Mouse (Mus musculus) induced T-regulatory cell, adult 2 months (primary cell): Measurements from ENCODE around the gene Siah2.

Source experiments
- DNase-seq: peaks from one replicate; pipeline ENCODE4 v3.0.0-alpha.2; 2012; ENCODE audit warnings: low read depth

Siah2 gene

DNA sequence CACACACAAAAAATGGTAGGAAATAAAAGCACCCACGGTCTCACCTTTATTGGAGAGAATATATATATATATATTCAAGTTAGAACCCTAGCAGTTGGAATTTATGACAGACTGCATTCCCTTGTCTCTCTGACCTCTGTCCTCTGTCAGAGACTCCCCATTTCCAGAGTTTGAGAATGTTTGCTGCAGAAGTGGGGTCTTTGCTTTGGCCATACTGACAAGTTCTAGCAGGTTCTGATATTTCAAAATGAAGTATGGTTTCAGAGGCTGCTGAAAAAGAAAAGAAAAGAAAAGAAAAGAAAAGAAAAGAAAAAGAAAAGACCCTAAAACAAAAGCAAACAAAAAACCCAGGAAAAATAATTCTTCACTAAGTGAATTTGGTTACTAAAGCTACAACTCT is 2.8 kb upstream of the Siah2 start:
- no peak for DNase-seq

DNA sequence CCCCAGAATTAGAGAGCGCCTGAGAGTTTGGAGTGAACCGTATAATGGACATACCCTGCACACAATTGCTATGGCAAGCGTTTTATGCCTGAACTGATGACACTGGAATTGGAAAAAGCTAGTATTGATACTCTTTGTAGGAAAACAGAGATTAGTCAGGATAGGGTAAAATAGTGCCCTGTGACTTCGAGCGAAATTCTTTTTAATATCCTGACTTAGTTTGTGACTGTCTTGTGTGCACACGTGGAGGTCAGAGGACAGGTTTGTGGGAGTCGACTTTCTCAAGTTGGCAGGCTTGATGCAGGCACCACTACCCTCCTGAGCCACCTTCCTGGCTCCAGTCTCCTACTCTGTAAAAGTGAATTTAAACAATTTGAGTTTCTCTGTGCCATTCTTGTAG is 1.1 kb upstream of the Siah2 start:
- DNase-seq, result no peak

DNA sequence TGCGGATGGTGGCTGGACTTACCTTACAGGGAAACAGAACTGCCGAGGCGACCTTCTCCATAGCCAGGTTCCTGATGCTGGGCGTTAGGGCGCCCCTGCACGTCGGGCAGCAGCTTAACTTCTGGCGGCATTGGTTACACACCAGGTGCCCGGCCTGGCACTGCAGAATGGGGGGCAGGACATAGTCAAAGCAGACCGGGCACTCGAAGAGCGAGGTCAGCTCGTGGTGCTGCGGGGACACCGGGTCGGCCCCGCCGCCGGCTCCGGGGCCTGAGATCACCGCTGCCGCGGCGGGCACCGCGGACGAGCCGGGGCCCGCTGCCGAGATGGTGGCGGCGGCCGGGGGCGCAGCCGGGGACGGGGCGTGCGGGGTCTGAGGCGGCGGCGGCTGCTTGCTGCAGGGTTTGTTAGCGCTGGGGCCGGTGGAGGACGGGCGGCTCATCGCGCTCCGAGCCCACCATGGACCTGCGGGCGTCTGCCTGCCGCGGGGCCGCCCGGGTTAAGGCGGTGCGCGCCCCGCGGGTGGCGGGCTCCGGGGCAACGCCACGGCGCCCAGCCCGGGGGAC is 743 bp downstream of the Siah2 start:
- DNase-seq, result peak; percentile 74

DNA sequence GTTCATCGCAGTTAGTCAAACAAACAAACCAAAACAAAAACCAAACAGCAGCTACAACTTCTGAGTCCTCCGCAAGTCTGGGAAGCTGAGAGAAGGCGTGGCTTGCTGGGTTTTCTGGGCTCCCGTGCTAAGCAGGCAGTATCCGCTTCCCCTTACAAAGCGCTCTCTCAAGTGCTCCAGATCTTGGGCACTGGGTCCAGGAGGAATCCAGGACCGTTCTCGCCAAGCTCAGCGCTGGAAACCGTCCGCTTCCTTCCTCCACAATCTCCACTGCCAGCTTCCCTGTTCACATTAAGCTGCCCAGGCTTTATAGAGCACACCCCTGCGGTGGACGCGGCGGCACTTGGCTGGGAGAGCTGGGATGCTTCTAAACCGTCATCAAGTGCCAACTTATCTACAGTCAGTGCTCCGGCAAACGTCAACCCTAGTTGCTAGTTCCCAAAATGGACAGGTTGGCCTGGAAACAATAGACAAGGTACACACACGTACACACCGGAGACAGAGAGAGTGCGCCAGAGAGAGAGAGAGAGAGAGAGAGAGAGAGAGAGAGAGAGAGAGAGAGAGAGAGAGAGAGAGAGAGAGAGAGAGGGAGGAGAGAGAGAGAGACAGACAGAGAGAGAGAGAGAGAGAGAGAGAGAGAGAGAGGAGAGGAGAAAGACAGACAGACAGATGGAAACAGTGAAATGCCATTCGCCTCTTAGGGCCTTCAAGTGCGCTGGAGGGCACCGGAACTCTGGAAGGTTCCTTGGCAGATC is 1.4 kb downstream of the Siah2 start:
- peak; percentile 85 for DNase-seq

DNA sequence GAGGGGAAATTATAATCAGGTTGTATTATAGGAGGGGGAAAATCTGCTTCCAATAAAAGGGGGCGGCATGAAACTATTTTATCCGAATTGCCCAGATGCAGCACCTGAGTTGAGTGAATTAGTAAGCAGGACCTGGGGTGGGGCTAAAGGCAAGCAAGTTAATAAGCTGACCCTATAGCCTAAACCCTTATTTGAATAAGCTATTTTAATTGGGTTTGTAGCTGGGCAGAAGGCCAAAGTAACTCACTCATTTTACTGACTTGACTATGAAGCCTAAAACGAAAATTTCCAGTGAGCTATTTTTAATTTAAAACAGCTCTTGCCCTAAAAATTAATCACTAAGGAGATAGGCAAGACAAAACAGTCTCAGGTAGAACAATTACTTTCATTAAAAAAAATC is 2.5 kb downstream of the Siah2 start:
- no peak for DNase-seq

DNA sequence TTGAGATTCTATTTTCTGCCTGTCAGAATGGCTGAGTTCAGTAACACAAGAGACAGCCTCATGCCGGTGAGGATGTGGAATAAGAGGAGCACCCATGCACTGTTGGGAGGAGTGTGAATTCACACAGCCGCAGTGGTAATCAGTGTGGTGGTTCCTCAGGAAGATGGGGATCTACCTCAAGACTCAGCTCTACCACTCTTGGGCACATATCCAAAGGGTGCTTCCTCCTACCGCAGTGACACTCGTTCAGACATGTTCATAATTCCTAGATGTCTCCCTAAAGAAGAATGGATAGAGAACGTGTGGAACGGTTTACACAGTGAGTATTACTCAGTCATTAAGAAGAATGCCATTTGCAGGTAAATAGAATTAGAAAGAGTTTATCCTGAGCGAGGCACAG is 3.1 kb downstream of the Siah2 start:
- DNase-seq, result no peak

DNA sequence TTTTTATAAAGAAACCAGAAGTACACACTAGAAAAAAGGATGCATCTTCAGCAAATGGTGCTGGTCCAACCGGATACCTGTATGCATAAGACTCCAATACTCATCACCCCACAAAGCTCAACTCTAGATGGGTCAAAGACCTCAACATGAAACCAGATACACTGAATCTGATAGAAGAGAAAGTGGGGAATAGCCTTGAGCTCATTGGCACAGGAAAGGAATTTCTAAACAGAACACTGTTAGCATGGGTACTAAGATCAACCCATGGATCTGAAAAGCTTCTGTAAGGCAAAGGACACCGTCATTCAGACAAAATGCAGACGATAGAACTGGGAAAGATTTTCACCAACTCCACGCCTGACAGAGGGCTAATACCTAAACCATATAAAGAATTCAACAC is 3.6 kb downstream of the Siah2 start:
- no peak for DNase-seq

DNA sequence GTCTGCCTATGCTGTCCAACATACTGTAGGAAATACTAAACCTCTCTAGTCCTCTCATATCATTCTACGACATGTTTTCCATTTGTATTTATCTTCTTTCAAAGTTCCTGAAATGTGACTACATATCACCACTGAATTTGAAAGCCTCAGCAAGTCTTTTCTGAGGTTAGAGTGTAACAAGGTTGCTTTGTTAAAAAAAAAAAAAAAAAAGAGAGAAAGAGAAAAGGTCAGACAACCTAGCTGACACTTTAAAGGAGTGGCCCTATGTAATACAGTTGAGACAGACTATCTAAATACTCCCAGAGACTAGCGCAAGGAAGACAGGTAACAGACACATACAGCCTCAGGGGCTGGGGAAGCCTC is 5.3 kb downstream of the Siah2 start:
- no peak for DNase-seq

DNA sequence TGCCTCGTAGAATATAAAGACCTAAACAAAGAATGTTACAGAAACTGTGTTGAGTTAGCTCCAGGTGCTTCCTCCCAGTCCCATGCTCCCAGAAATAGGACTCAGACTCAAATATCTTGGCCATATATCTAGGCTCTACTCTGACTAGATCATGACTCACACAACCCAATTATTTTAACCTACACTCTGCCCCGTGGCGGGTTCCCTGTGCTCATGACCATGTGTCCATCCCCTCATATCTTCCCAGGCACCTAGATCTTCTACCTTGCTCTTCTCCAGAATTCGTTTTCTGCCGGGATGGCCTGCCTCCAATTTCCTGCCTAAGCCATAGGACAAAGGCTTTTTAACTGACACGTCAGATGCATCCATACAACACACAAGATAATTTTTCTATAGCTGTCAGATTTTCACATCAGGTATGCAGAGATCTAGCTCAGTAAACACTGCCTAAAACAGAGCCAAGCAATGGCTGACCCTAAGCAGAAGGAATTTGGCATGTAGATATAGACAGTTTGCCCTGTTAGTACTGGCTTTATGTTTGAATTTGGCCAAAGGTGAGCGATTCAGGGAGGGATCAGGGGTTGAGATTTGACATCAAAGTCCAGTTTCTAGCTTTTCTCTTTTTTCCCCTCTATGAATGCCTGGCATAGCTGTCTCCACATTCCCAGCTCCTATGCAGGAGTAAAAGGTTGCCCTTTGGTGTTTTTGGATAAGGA is 5.8 kb downstream of the Siah2 start:
- no peak for DNase-seq

DNA sequence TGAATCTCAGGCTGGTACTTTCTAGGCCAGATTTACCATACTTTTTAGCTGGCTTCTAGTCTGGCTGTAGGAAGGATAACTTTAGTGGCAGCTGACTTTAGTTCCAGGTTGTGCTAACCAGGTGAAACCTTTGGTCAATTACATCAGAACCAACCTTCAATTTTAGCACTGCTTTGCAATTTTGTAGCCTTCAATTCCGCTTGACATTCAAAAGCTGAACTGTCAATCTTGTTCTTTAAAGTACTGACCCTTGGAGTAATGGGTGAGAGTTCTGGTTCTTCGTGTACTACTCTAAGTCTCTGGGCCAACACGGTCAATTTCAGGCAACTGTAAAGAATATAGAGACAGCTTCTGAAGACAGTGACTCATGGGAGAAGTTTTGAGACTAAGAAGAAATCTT is 6.8 kb downstream of the Siah2 start:
- no peak for DNase-seq

DNA sequence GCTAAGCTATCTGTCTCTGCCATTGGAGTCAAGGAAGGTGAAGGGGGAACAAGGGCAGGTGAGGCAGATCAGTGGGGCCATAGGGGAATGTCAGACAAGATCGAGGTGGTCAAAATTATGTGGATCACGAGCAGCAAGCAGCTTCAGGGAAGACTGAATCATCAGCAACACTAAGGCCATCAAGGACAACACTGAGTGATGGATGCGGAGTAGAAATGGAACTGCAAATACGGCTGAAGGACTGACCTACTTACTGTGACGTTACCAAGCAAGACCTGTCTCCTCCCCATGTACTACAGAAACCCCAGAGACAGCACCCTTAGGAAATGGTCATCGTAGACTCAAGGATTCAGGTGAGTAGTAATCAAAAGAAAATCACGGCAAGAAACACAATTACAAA is 8.9 kb downstream of the Siah2 start:
- DNase-seq, result no peak

DNA sequence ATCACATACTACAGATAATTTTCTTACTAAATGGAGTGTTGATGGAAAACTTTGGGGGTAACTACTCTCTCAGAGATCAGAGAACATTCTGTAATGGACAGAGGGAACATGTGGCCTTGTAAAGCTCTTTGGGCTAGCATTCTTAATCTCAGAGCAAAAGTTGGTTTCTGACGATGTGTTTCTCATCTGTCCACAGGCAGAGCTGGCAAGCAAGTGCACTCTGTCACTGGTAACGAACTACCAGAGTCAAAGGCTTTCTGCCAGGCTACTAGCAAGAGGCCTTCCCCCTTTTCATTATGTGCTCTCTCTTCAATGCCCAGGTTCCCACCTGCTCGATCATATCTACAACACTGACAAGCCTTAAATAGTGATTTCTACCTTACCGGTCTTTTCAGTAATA is 9.9 kb downstream of the Siah2 start:
- no peak for DNase-seq

DNA sequence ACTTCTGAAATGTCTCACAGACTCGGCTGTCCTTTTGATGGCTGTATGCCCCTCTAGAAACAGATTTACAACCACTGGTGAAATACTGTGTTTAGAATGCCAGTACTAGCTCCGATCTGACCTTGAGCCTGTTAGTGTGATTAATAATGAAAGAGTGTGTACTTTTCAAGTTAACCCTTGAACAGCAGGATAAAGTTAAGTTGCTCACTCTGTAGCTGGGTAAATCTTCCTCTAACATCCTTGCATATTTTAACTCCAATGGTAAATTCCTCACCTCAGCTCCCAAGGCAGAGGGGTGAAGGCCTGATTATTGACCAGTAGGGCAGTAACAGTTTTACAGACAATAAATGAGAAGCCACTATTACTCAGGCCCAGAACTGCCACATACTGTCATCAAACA is 10.4 kb downstream of the Siah2 start:
- no peak for DNase-seq

DNA sequence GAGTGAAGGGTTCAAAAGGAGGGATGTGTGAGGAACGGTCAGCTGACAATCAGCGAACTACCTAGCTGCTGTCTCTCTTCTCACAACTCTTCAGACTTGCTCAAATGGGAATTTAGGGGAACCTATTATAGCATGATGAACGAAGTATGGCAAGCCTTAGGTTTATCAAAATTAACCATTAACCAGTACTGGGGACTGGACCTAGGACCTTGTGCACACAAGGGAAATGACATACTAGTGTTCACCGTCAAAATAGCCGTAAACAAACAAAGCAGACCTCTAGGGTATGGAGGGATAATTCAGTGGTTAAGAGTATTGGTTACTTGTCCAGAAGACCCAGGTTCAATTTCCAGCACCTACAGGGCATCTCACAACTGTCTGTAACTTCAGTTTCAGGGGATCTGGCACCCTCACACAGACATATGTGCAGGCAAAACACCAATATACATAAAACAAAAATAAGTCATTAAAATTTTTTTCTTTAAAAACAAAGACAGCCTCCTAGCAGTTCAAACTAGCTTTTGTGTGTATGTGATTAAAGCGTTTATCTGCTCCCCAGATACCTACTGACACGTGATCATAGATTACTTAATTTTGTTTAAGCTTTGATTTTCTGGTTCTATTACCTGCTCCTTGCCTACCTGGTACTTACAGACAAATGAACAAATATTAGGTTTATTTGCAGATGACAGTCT is 11.1 kb downstream of the Siah2 start:
- DNase-seq, result no peak

DNA sequence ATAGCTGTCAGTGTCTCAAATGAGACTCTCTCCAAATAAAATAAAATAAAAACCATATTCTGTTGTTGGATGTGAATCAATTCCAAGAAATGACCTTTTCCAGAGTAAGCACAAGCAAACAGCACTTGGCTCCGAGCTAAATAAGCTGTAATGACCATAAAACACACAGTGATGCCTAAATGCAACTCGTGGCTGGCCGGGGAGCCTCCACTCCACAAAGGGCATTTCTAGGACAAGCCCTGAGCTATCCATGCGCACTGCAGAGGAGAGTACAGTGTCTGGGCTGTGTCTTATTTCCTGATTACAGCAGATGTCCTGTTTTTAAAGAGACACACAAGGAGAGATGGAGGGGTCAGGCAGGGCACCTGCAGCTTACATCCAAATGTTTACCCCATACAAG is 12.2 kb downstream of the Siah2 start:
- no peak for DNase-seq

DNA sequence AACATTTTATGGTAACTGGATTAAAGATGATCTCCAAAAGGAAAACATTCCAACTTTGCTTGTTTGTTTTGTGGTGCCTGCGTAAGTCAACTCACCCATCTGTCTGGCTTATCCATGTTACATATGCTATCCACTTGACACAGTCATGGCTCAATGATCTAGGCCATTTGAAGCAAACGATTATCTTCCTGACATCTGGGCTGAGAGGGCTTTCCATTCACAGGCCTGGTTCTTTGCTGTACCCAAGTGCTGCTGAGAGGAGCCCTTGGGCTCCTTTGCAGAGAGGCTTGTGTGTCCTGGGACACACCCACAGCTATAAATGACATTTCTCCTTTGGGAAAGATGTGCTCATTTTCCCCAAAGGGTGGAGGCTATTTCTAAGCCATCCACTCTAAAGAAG is 13.3 kb downstream of the Siah2 start:
- no peak for DNase-seq

DNA sequence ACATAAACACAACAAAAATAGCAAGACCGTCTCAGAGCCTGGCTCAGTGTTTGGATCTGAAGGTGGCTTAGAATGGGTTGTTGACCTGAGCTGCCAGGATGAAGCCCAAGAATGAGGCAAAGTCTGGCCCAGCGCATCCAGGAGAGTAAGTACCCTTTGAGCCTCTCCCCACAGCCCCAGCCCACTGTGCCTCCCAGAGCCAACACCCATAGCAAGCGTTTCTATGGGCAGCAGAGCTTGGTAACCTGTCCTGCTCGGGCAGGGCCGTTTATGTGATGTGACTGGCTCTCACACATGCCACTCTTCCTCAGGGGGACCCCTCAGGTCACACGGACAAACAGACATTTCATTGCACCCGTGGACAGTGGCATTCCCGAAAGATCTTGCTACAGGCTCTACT is 13.8 kb downstream of the Siah2 start:
- no peak for DNase-seq

DNA sequence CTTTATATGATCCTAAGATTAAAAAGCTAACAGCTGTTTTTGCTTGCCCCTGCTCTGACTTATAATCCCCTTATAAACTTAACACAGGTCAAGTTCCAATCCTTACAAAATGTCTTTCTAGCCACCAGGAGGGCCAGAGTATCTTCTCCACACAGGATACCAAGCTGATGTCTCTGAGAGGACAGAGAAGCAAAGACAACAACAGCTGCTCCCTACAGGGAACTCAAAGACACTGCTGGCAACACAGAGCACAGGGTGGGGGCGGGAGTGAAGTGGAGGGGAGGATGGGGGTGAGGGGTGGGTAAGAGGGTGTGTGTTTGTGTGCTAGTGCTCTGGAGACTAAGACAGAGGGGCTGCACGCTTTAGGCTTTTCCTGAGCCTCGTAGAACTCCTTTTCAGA is 14.6 kb downstream of the Siah2 start:
- no peak for DNase-seq

DNA sequence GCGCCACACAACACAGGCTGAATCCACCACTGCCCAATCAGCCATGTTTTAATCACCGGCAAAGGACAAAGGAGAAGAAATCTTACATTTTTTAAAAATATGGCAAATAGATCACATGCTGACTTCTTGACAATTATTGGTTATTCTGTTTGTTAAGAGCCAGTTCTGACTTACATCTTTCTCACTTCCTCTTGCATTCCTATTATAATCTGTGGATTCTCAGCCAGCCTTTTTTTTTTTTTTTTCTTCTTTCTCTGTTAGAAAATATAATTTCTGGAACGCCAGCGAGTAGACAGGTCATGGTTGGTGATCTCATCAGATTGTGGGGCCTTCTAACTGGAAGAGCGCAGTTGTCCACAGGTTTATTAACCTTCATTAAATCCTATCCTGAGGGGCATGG is 18.9 kb downstream of the Siah2 start:
- DNase-seq, result no peak

DNA sequence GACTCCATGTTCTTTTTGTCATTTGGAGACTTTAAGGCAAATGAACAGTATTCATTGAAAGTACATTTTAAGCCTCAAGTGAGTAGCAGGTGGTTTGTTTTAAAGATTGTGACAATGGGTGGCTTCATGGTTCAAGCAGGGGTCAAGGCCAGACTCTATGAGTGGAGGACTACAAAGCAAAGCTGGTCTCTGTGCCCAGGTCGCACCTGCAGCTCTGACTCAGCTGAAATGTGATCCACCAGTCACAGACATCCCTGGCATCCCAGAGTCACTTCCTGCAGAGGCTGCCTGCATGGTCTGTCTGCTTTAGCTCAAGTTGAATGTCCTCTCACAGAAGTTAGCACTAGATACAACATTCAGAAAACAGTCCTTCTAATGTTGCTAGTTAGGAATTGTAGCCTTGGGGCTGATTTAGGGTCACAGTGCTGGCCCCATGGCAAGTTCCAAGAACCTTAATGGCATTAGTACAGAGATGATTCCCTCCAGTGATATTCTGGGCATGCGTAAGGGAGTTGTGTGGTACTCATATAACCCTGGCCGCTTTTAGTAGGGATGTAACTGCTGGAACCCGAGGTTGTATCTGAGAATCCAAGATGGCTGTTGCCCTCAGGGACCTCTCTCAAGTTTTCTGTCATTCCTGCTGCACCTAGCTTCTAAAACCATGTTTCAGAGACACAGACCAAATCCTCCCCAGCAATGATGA is 19.6 kb downstream of the Siah2 start:
- DNase-seq, result no peak

DNA sequence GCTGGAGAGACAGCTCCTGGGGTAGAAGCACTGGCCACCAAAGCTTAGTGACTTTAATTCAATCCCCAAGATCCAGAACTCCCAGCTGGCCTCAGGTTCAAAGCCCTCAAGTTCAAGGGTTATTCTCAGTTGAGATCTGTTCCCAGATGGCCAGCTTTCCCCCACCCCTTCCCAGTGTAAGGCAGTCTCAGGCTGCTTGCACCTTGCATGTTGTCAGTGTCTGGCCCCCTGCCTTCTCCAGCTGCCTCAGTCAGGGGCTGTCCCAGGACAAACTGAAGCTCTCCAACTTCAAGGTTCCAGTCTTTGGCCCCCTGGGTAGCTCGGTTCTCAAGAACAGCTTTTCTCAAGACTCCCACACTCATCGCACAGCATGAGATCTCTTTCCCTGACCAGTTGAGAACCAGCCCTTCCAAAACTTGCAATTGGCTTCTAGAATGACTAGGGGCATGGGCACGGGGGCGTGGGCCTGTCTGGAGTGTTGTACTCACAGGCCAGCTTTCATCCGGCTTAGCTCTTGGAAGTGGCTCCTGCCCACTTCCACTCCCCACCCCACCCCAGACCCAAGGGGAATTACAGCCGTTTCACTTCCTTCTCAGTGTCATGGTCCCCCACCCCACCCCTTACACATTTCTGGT is 20.5 kb downstream of the Siah2 start:
- DNase-seq, result no peak

DNA sequence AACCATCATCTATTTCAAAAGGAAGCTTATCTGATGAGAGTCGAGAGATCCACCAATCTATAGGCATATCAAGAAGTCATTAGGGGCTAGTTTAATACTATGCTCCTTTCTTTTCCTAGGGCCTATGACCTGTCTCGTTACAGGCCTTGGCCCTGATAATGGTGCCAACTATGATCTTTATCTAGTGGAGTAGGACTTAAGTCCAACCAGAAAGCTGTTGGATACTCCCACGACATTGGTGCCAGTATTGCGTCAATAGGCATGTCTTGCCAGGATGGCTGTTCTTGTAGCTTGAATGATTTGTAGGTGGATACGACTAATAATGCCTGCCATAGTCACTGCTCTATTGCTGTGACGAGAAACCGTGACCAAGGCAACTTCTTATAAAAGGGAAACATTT is 28.2 kb downstream of the Siah2 start:
- DNase-seq, result no peak
